Mouse (Mus musculus): ENCODE data around the gene Aebp1. TPM values are rescaled to one million over a fixed set of nuclear protein-coding genes. Genes with fewer than 3 reads are reported as not detected.
"Not testable (repeated sequence)": the region's sequence is repeated elsewhere in the genome, so short reads cannot be mapped to it uniquely, and the experiment has no call there.

Aebp1 gene
- polyA plus RNA-seq, 1 experiment from 2014 or later: 27.4 TPM

GRCm38 (mm10) chr11:5879905-5880304 is 18.2 kb downstream of the Aebp1 start:
- no peak for ATAC-seq
- 50% methylated on average over 5 of the region's 5 CpGs for WGBS
- H3K27ac ChIP-seq (ENCODE audit: low read depth, low read length): no peak overlapping the region
- no peak overlapping the region for H3K4me2 ChIP-seq (ENCODE audit: low read length)
- H3K9ac ChIP-seq (ENCODE audit: low read depth, low read length): no peak overlapping the region
- H3K36me3 ChIP-seq (ENCODE audit: control insufficient read depth, insufficient read depth, low read length): peaks cover under 1% of the 10 kb centered on the region
- no peaks in the 10 kb centered on the region for H3K9me3 ChIP-seq (ENCODE audit: control insufficient read depth, low read length)
- H3K4me1 ChIP-seq (ENCODE audit: control insufficient read depth, insufficient read depth, low read depth, low read length): peaks cover 17% of the 10 kb centered on the region
- H3K27me3 ChIP-seq (replicated peaks; ENCODE audit: control insufficient read depth, insufficient read depth, low read length): no peaks in the 10 kb centered on the region
- H3K4me3 ChIP-seq (ENCODE audit: low read length): no peak overlapping the region

GRCm38 (mm10) chr11:5882518-5882917 is 20.8 kb downstream of the Aebp1 start:
- WGBS: 74% methylated on average over 8 of the region's 8 CpGs
- no peak overlapping the region for H3K9ac ChIP-seq (ENCODE audit: low read depth, low read length)
- no peak overlapping the region for H3K27ac ChIP-seq (ENCODE audit: low read depth, low read length)

GRCm38 (mm10) chr11:5886187-5886586 is 24.4 kb downstream of the Aebp1 start:
- Histone ChIP-seq H3K36me3 (ENCODE audit: control insufficient read depth, insufficient read depth, low read length) (no peaks in the 10 kb centered on the region), H3K4me1 (ENCODE audit: control insufficient read depth, insufficient read depth, low read depth, low read length) (peaks cover 4% of the 10 kb centered on the region), H3K27me3 (replicated peaks; ENCODE audit: control insufficient read depth, insufficient read depth, low read length) (no peaks in the 10 kb centered on the region), H3K9ac (ENCODE audit: low read depth, low read length) (peak overlapping the region; percentile 8; the same call in 1 of the 2 replicates), H3K4me3 (ENCODE audit: low read length) (no peak overlapping the region), H3K27ac (ENCODE audit: low read depth, low read length) (no peak overlapping the region), H3K9me3 (ENCODE audit: control insufficient read depth, low read length) (no peaks in the 10 kb centered on the region), H3K4me2 (ENCODE audit: low read length) (no peak overlapping the region)
- no peak for ATAC-seq
- 21% methylated on average over 9 of the region's 9 CpGs for WGBS

More at GRCm38 (mm10) chr11:5882518-5882917, 20.8 kb downstream of the Aebp1 start:
- Histone ChIP-seq H3K36me3 (ENCODE audit: control insufficient read depth, insufficient read depth, low read length) (no peaks in the 10 kb centered on the region), H3K9me3 (ENCODE audit: control insufficient read depth, low read length) (no peaks in the 10 kb centered on the region), H3K4me3 (ENCODE audit: low read length) (no peak overlapping the region), H3K27me3 (replicated peaks; ENCODE audit: control insufficient read depth, insufficient read depth, low read length) (no peaks in the 10 kb centered on the region), H3K4me1 (ENCODE audit: control insufficient read depth, insufficient read depth, low read depth, low read length) (peaks cover 9% of the 10 kb centered on the region), H3K4me2 (ENCODE audit: low read length) (no peak overlapping the region)
- ATAC-seq: no peak

- Histone ChIP-seq H3K36me3 (ENCODE audit: control insufficient read depth, insufficient read depth, low read length) (no peaks in the 10 kb centered on the region), H3K27ac (ENCODE audit: low read depth, low read length) (no peak overlapping the region), H3K4me3 (ENCODE audit: low read length) (no peak overlapping the region), H3K4me2 (ENCODE audit: low read length) (no peak overlapping the region), H3K9ac (ENCODE audit: low read depth, low read length) (no peak overlapping the region), H3K9me3 (ENCODE audit: control insufficient read depth, low read length) (no peaks in the 10 kb centered on the region), H3K27me3 (replicated peaks; ENCODE audit: control insufficient read depth, insufficient read depth, low read length) (no peaks in the 10 kb centered on the region), H3K4me1 (ENCODE audit: control insufficient read depth, insufficient read depth, low read depth, low read length) (peaks cover 4% of the 10 kb centered on the region)
- WGBS: 18% methylated on average over 5 of the region's 5 CpGs
- ATAC-seq: no peak
Measured at GRCm38 (mm10) chr11:5887250-5887649, 25.5 kb downstream of the Aebp1 start.

GRCm38 (mm10) chr11:5888563-5888962 is 26.8 kb downstream of the Aebp1 start:
- H3K36me3 ChIP-seq (ENCODE audit: control insufficient read depth, insufficient read depth, low read length); H3K9me3 ChIP-seq (ENCODE audit: control insufficient read depth, low read length); H3K9ac ChIP-seq (ENCODE audit: low read depth, low read length); H3K4me2 ChIP-seq (ENCODE audit: low read length); ATAC-seq; H3K27me3 ChIP-seq (replicated peaks; ENCODE audit: control insufficient read depth, insufficient read depth, low read length); H3K4me1 ChIP-seq (ENCODE audit: control insufficient read depth, insufficient read depth, low read depth, low read length); H3K27ac ChIP-seq (ENCODE audit: low read depth, low read length); H3K4me3 ChIP-seq (ENCODE audit: low read length): not testable (repeated sequence)
- 68% methylated on average over 5 of the region's 5 CpGs for WGBS

GRCm38 (mm10) chr11:5892151-5892591 is 30.4 kb downstream of the Aebp1 start:
- no peak overlapping the region for H3K4me3 ChIP-seq (ENCODE audit: low read length)
- 53% methylated on average over 8 of the region's 8 CpGs for WGBS
- H3K36me3 ChIP-seq (ENCODE audit: control insufficient read depth, insufficient read depth, low read length): no peaks in the 10 kb centered on the region
- peak; percentile 34; the same call in 1 of the 2 replicates for ATAC-seq
- no peak overlapping the region for H3K4me2 ChIP-seq (ENCODE audit: low read length)
- no peaks in the 10 kb centered on the region for H3K27me3 ChIP-seq (replicated peaks; ENCODE audit: control insufficient read depth, insufficient read depth, low read length)
- no peaks in the 10 kb centered on the region for H3K9me3 ChIP-seq (ENCODE audit: control insufficient read depth, low read length)
- H3K27ac ChIP-seq (ENCODE audit: low read depth, low read length): peak overlapping the region; percentile 9; the same call in 1 of the 2 replicates
- no peak overlapping the region for H3K9ac ChIP-seq (ENCODE audit: low read depth, low read length)
- peaks cover 3% of the 10 kb centered on the region for H3K4me1 ChIP-seq (ENCODE audit: control insufficient read depth, insufficient read depth, low read depth, low read length)

GRCm38 (mm10) chr11:5892810-5893368 is 31.1 kb downstream of the Aebp1 start:
- Histone ChIP-seq H3K36me3 (ENCODE audit: control insufficient read depth, insufficient read depth, low read length) (no peaks in the 10 kb centered on the region), H3K4me2 (ENCODE audit: low read length) (no peak overlapping the region), H3K9me3 (ENCODE audit: control insufficient read depth, low read length) (no peaks in the 10 kb centered on the region), H3K9ac (ENCODE audit: low read depth, low read length) (no peak overlapping the region), H3K27me3 (replicated peaks; ENCODE audit: control insufficient read depth, insufficient read depth, low read length) (peaks cover 2% of the 10 kb centered on the region), H3K4me1 (ENCODE audit: control insufficient read depth, insufficient read depth, low read depth, low read length) (no peaks in the 10 kb centered on the region), H3K27ac (ENCODE audit: low read depth, low read length) (no peak overlapping the region), H3K4me3 (ENCODE audit: low read length) (no peak overlapping the region)
- ATAC-seq: no peak
- 38% methylated on average over 4 of the region's 4 CpGs for WGBS

GRCm38 (mm10) chr11:5893807-5894206 is 32.1 kb downstream of the Aebp1 start:
- Histone ChIP-seq H3K4me2 (ENCODE audit: low read length) (no peak overlapping the region), H3K36me3 (ENCODE audit: control insufficient read depth, insufficient read depth, low read length) (no peaks in the 10 kb centered on the region), H3K27me3 (replicated peaks; ENCODE audit: control insufficient read depth, insufficient read depth, low read length) (peaks cover 3% of the 10 kb centered on the region), H3K27ac (ENCODE audit: low read depth, low read length) (no peak overlapping the region), H3K9ac (ENCODE audit: low read depth, low read length) (no peak overlapping the region), H3K4me3 (ENCODE audit: low read length) (no peak overlapping the region), H3K4me1 (ENCODE audit: control insufficient read depth, insufficient read depth, low read depth, low read length) (no peaks in the 10 kb centered on the region), H3K9me3 (ENCODE audit: control insufficient read depth, low read length) (no peaks in the 10 kb centered on the region)
- no peak for ATAC-seq
- 68% methylated on average over 6 of the region's 6 CpGs for WGBS

- Histone ChIP-seq H3K4me3 (ENCODE audit: low read length) (no peak overlapping the region), H3K9ac (ENCODE audit: low read depth, low read length) (no peak overlapping the region; the same call in 1 of the 2 replicates), H3K4me2 (ENCODE audit: low read length) (no peak overlapping the region), H3K36me3 (ENCODE audit: control insufficient read depth, insufficient read depth, low read length) (no peaks in the 10 kb centered on the region), H3K27ac (ENCODE audit: low read depth, low read length) (no peak overlapping the region), H3K27me3 (replicated peaks; ENCODE audit: control insufficient read depth, insufficient read depth, low read length) (peaks cover 3% of the 10 kb centered on the region), H3K9me3 (ENCODE audit: control insufficient read depth, low read length) (no peaks in the 10 kb centered on the region), H3K4me1 (ENCODE audit: control insufficient read depth, insufficient read depth, low read depth, low read length) (peaks cover 12% of the 10 kb centered on the region)
- no peak for ATAC-seq
- 12% methylated on average over 13 of the region's 16 CpGs for WGBS
Measured at GRCm38 (mm10) chr11:5897230-5897629, 35.5 kb downstream of the Aebp1 start.
